Mouse (Mus musculus) CH12.LX (cell line): ENCODE measurements around the gene Frmd8. TPM values are rescaled to one million over a fixed set of nuclear protein-coding genes. Genes with fewer than 3 reads are reported as not detected.

ENCODE experiments used
- DNase-seq: peaks from one replicate; pipeline ENCODE4 v3.0.0-alpha.2; 2013; ENCODE audit errors: extremely low read depth
- H3K27ac ChIP-seq: 2 replicates; pipeline ENCODE4 v1.5.1; 2012; ENCODE audit warnings: low read depth, mild to moderate bottlenecking, control low read depth, moderate library complexity; ENCODE audit not compliant: insufficient read depth
- H3K27me3 ChIP-seq: replicated peaks from 2 replicates; pipeline ENCODE3; 2012; ENCODE audit warnings: inconsistent platforms
- H3K36me3 ChIP-seq, 2 experiments: replicated peaks in 1 of 2; 2 replicates each; pipeline versions ENCODE3 to v1.6.1; 2012; ENCODE audit warnings: inconsistent platforms in 1 of 2, low read length in 1 of 2, mild to moderate bottlenecking in 1 of 2, mixed read lengths in 1 of 2, moderate library complexity in 1 of 2; ENCODE audit not compliant: control insufficient read depth in 1 of 2, insufficient read depth in 1 of 2
- H3K4me1 ChIP-seq, 2 experiments: 2 replicates each; pipeline ENCODE4 v1.6.1; 2012; ENCODE audit warnings: inconsistent platforms in 1 of 2, moderate library complexity in 1 of 2; ENCODE audit not compliant: insufficient read depth in 2 of 2, control insufficient read depth in 1 of 2
- H3K4me2 ChIP-seq: 2 replicates; pipeline ENCODE4 v1.6.1; 2012; ENCODE audit warnings: low read depth, mild to moderate bottlenecking, control low read depth; ENCODE audit not compliant: poor library complexity, insufficient read depth, severe bottlenecking
- H3K4me3 ChIP-seq, 3 experiments: fragments of 150-350 bp in 1 of 3; sonication (generic) in 1 of 3; replicated peaks in 1 of 3; 2 replicates each; pipeline versions ENCODE3 to v1.5.1; 2011 to 2012; ENCODE audit warnings: low read depth in 2 of 3, low read length in 2 of 3, mild to moderate bottlenecking in 2 of 3, moderate library complexity in 2 of 3, control low read depth in 1 of 3, improper control_type of control experiment in 1 of 3, inconsistent platforms in 1 of 3, mixed read lengths in 1 of 3; ENCODE audit not compliant: poor library complexity in 1 of 3
- H3K79me2 ChIP-seq: replicated peaks from 2 replicates; pipeline ENCODE4 v1.6.1; 2012; ENCODE audit warnings: mild to moderate bottlenecking, moderate library complexity; ENCODE audit not compliant: control insufficient read depth, poor library complexity, insufficient read depth, severe bottlenecking; ENCODE audit errors: extremely low read depth
- H3K9ac ChIP-seq: 2 replicates; pipeline ENCODE4 v1.6.1; 2012; ENCODE audit warnings: low read depth, mild to moderate bottlenecking, control low read depth, moderate library complexity; ENCODE audit not compliant: insufficient read depth
- H3K9me3 ChIP-seq: replicated peaks from 2 replicates; pipeline ENCODE3; 2012; ENCODE audit warnings: low read length, inconsistent platforms, mixed read lengths
- CHD1 ChIP-seq: IDR thresholded peaks from 2 replicates; pipeline ENCODE4 v1.6.1; 2012; ENCODE audit warnings: low read depth, low read length, improper control_type of control experiment, inconsistent platforms
- CHD2 ChIP-seq: IDR thresholded peaks from 2 replicates; pipeline ENCODE4 v1.6.1; 2011; ENCODE audit warnings: low read length, improper control_type of control experiment
- E2F4 ChIP-seq: IDR thresholded peaks from 2 replicates; pipeline ENCODE4 v1.6.1; 2011; ENCODE audit warnings: low read depth, low read length, improper control_type of control experiment; ENCODE audit not compliant: insufficient replicate concordance
- ELF1 ChIP-seq: IDR thresholded peaks from 2 replicates; pipeline ENCODE4 v1.6.1; 2014; ENCODE audit warnings: low read depth, mild to moderate bottlenecking, inconsistent platforms, low read length, improper control_type of control experiment
- EP300 ChIP-seq: IDR thresholded peaks from 2 replicates; pipeline ENCODE4 v1.6.1; 2011; ENCODE audit warnings: low read length, improper control_type of control experiment
- GABPA ChIP-seq: IDR thresholded peaks from 2 replicates; pipeline ENCODE4 v1.6.1; 2012; ENCODE audit warnings: low read depth, low read length, improper control_type of control experiment, inconsistent platforms; ENCODE audit not compliant: insufficient replicate concordance
- HCFC1 ChIP-seq: IDR thresholded peaks from 2 replicates; pipeline ENCODE4 v1.6.1; 2012; ENCODE audit warnings: low read depth, mild to moderate bottlenecking, inconsistent platforms, low read length, improper control_type of control experiment
- IRF4 ChIP-seq: IDR thresholded peaks from 2 replicates; pipeline ENCODE4 v1.6.1; 2014; ENCODE audit warnings: low read depth, mild to moderate bottlenecking, inconsistent platforms, low read length, improper control_type of control experiment
- JUN ChIP-seq: IDR thresholded peaks from 2 replicates; pipeline ENCODE4 v1.6.1; 2011; ENCODE audit warnings: low read depth, mild to moderate bottlenecking, low read length, improper control_type of control experiment, moderate library complexity; ENCODE audit not compliant: insufficient read depth
- JUND ChIP-seq: conservative IDR thresholded peaks from 2 replicates; pipeline ENCODE4 v1.6.1; 2011; ENCODE audit warnings: low read depth, low read length, improper control_type of control experiment
- MEF2A ChIP-seq: IDR thresholded peaks from 2 replicates; pipeline ENCODE4 v1.6.1; 2014; ENCODE audit warnings: low read depth, mild to moderate bottlenecking, inconsistent platforms, low read length, improper control_type of control experiment, borderline replicate concordance
- MXI1 ChIP-seq: IDR thresholded peaks from 2 replicates; pipeline ENCODE4 v1.6.1; 2011; ENCODE audit warnings: mild to moderate bottlenecking, low read depth, low read length, improper control_type of control experiment
- MYC ChIP-seq: IDR thresholded peaks from 2 replicates; pipeline ENCODE4 v1.6.1; 2011; ENCODE audit warnings: low read depth, mild to moderate bottlenecking, improper control_type of control experiment, low read length
- PAX5 ChIP-seq: IDR thresholded peaks from 2 replicates; pipeline ENCODE4 v1.6.1; 2012; ENCODE audit warnings: low read length, inconsistent platforms, mixed read lengths
- POLR2A ChIP-seq: IDR thresholded peaks from 2 replicates; pipeline ENCODE4 v1.6.1; 2011; ENCODE audit warnings: low read depth, mild to moderate bottlenecking, improper control_type of control experiment, low read length
- RAD21 ChIP-seq: IDR thresholded peaks from 2 replicates; pipeline ENCODE4 v1.6.1; 2011; ENCODE audit warnings: low read depth, mild to moderate bottlenecking, low read length, improper control_type of control experiment, moderate library complexity
- RCOR1 ChIP-seq: conservative IDR thresholded peaks from 2 replicates; pipeline ENCODE4 v1.6.1; 2012; ENCODE audit warnings: low read depth, mild to moderate bottlenecking, inconsistent platforms, low read length, improper control_type of control experiment
- SIN3A ChIP-seq: IDR thresholded peaks from 2 replicates; pipeline ENCODE4 v1.6.1; 2012; ENCODE audit warnings: low read length, improper control_type of control experiment, inconsistent platforms
- SMC3 ChIP-seq: IDR thresholded peaks from 2 replicates; pipeline ENCODE4 v1.6.1; 2011; ENCODE audit warnings: low read depth, low read length, improper control_type of control experiment
- TCF12 ChIP-seq: IDR thresholded peaks from 2 replicates; pipeline ENCODE4 v1.6.1; 2014; ENCODE audit warnings: low read depth, mild to moderate bottlenecking, inconsistent platforms, low read length, improper control_type of control experiment
- UBTF ChIP-seq: IDR thresholded peaks from 2 replicates; pipeline ENCODE4 v1.6.1; 2012; ENCODE audit warnings: low read depth, mild to moderate bottlenecking, inconsistent platforms, low read length, improper control_type of control experiment, moderate library complexity
- USF2 ChIP-seq: conservative IDR thresholded peaks from 2 replicates; pipeline ENCODE4 v1.6.1; 2011; ENCODE audit warnings: low read depth, low read length, improper control_type of control experiment
- ZKSCAN1 ChIP-seq: IDR thresholded peaks from 2 replicates; pipeline ENCODE4 v1.6.1; 2012; ENCODE audit warnings: low read depth, inconsistent platforms, low read length, improper control_type of control experiment, borderline replicate concordance
- ZMIZ1 ChIP-seq: IDR thresholded peaks from 2 replicates; pipeline ENCODE4 v1.6.1; 2012; ENCODE audit warnings: low read depth, mild to moderate bottlenecking, inconsistent platforms, low read length, improper control_type of control experiment
- ZNF384 ChIP-seq: IDR thresholded peaks from 2 replicates; pipeline ENCODE4 v1.6.1; 2012; ENCODE audit warnings: low read depth, low read length, improper control_type of control experiment, inconsistent platforms
- dilution Hi-C: fragments of 300-500 bp; cut with MboI; formaldehyde crosslinking; loops from 2 replicates; pipeline ENCODE4 v1.14.3; 2020; ENCODE audit warnings: low sequenced_read_pairs; ENCODE audit not compliant: extremely low pct_unique_long_range_greater_than_20kb, extremely low pct_ligation_motif_present
- in situ Hi-C: fragments of 300-500 bp; cut with MboI; formaldehyde crosslinking; loops from 3 replicates; pipeline ENCODE4 v1.14.3; 2019; ENCODE audit warnings: low sequenced_read_pairs, low pct_ligation_motif_present, low pct_unique_long_range_greater_than_20kb, mixed read lengths
- polyA plus RNA-seq: library from polyadenylated mRNA; unstranded; fragments of >175 nt; gene quantifications from 2 replicates; pipeline ENCODE4 v1.2.1, GENCODE M21; 2012; ENCODE audit warnings: low read depth; ENCODE audit not compliant: insufficient read length
- total RNA-seq, 2 experiments: library from RNA; depleted of rRNA; stranded (reverse); fragments of 300-350 nt in 1 of 2; fragments of >200 nt in 1 of 2; gene quantifications; 2 replicates each; pipeline ENCODE4 v1.2.3; 2012 to 2014

Gene Frmd8
- total and polyA plus RNA-seq, 3 experiments: 13.5 to 30.7 (median 25.2) TPM

DNA sequence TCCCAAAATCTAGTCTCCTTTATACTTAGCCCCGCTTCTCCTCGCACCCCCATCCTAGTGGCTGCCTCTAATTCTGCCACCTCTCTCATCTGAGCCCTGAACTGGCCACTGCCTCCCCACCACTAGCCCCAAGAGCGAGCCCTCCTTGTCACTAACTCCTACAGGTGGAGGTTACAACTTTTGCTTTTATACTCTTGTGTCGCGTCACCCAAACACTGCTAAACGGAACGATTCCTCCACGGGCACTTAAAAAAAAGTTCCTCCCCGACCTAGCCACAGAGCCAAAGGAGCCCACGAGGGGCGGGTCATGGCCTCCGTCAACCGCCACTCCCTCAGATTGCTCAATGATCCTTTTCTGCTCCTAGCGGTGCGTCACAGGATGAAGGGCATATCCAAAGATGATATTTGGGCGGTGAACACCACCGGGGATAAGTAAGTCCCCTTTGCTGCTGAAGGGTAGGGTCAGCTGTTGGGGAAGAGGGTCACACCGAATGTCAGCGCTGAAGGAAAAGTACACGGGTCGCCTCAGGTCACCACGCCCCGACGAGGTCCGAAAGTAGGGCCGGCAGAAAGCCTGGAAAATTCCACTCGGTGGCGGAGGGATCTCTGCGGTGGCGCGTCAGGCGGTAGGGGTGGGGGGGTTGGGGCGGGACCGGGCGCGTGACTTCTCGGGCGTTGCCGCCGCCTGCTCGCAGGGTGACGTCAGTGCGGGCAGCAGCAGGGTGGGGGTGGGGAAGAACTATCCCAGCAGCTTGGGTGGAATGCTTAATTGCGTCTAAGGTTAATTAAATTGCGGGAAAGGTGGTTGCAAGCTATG lies 29.5 kb downstream of the Frmd8 start (continued):
- TF ChIP-seq MEF2A: peak; percentile 61
- peak; percentile 99 for TF ChIP-seq POLR2A
- TF ChIP-seq JUN: peak; percentile 88
- no peak; the same call in 1 of the 2 replicates for TF ChIP-seq RAD21
- TF ChIP-seq CHD1: peak; percentile 38
- peak; percentile 49 for TF ChIP-seq EP300
- TF ChIP-seq ZMIZ1: peak; percentile 100
- TF ChIP-seq IRF4: peak; percentile 62
- no peak for TF ChIP-seq ZKSCAN1

- H3K9ac ChIP-seq: peak overlapping the region; percentile 99
- H3K4me1 ChIP-seq: peaks cover 4 to 47% of the 10 kb centered on the region in 2 experiments
- TF ChIP-seq CHD1 (peak; percentile 94), JUND (no peak)
- TF ChIP-seq, all 38 proteins: peak for 1
- H3K27me3 ChIP-seq: no peaks in the 10 kb centered on the region
- dilution Hi-C loops: no loop called here
- in situ Hi-C loops: loop anchor here (5.0 kb wide), 1 partner anchor 53 kb away; no protein-coding TSS in a partner anchor
- peak overlapping the region; percentile 94 for H3K4me2 ChIP-seq
- H3K36me3 ChIP-seq: peaks cover 9 to 15% of the 10 kb centered on the region in 2 experiments
- H3K27ac ChIP-seq: peak overlapping the region; percentile 99
- no peaks in the 10 kb centered on the region for H3K9me3 ChIP-seq
- H3K79me2 ChIP-seq: peaks cover 49% of the 10 kb centered on the region
- DNase-seq: no peak
- H3K4me3 ChIP-seq: peak overlapping the region; percentile 65 to 98 (median 68)
Measured at GRCm38 (mm10) chr19:5844831-5845318, 30.2 kb downstream of the Frmd8 start.

DNA sequence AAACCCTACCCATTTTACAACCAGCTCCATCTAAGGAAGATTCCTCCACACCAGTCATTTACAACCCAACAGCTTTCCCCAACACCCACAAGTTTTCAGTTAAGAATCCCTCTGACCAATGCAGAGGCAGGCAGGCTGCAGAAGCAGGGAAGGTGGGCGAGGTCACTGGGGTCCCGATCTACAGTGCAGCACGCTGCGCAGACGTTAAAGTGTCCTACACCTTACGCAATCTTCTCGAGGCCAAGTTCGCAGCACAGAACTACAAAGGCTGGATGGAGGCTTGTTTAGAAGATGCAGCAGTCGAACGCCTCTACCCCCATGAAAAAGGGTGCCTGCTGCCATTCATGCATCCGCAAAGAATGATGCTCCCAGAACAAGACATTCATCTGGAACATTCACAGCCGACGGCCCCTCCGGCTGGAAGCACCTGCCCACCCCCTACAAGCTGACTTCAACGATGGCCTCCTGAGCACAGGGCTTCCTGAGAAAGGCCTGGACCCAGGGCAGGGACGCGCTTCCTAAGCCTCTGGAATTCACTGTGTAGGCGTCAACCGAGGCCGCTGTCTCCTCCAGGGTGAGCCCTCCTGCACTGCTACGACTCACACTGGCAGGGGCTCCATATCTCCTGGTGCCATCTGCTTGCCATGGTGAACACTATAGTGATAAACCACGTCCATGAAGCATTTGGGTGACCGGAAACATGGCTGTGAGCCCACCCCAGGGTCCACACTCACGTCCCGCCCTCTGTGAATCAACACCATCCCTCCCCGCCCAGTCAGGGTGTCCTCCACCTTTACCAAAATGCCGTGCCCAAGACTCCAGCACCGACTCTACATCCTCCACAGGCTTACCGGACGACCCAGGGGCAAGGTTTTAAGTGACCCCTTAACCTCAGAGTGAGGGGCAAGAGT lies 31.0 kb downstream of the Frmd8 start:
- Histone ChIP-seq H3K9me3 (no peaks in the 10 kb centered on the region), H3K4me1 (peaks cover 10 to 47% of the 10 kb centered on the region in 2 experiments), H3K27ac (peak overlapping the region; percentile 99), H3K9ac (peak overlapping the region; percentile 99), H3K36me3 (peaks cover 9 to 15% of the 10 kb centered on the region in 2 experiments), H3K79me2 (peaks cover 49% of the 10 kb centered on the region), H3K27me3 (no peaks in the 10 kb centered on the region), H3K4me2 (peak overlapping the region; percentile 94), H3K4me3 (peak overlapping the region; percentile 65 to 98 (median 68))
- in situ Hi-C loops: no loop called here
- dilution Hi-C loops: no loop called here
- DNase-seq: peak; percentile 35
- TF ChIP-seq UBTF (0 out of 2 replicates have a peak, but pooled peaks have one; percentile 51), SIN3A (peak; percentile 39), MXI1 (peak; percentile 54; the same call in 1 of the 2 replicates), MEF2A (peak; percentile 19; the same call in 1 of the 2 replicates), TCF12 (no peak), SMC3 (peak; percentile 11; the same call in 1 of the 2 replicates), E2F4 (no peak), CHD2 (no peak), ELF1 (no peak), HCFC1 (no peak), ZMIZ1 (0 out of 2 replicates have a peak, but pooled peaks have one; percentile 18), PAX5 (no peak), USF2 (no peak), GABPA (no peak), ZNF384 (no peak), MYC (no peak), POLR2A (peak; percentile 38; the same call in 1 of the 2 replicates), RCOR1 (no peak)
